Comparison of ENCODE assay signal across 28 mouse cellular contexts in the genomic region with DNA sequence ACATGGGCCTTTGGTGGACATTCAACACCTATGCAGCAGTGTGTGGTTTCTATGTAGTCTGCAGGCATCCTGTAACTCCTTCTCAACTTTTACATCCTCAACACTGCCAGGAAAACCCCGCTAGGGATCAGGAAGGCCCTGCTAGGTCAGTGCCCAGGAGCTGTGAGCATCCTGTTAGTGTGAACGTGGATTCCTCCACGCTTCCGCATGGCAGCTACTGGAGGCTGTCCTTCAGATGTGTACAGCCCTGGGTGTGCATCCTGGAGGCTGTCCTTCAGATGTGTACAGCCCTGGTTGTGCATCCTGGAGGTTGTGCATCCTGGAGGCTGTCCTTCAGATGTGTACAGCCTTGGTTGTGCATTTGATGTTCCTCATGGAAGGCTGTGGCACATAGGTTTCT.
"Had no signal": no experiment of that assay in that cellular context is flagged by ENCODE, and none has a peak within 500 bp of the region (broad histone marks: within the 10 kb centered on the region; RNA-seq: fewer than 3 reads in every experiment).

No protein-coding gene starts in this region.

- H3K9me3 ChIP-seq: embryonic facial prominence, embryonic 10.5 days; embryonic facial prominence, embryonic 12.5 days; embryonic facial prominence, embryonic 13.5 days; embryonic facial prominence, embryonic 15.5 days; forebrain, embryonic 10.5 days; forebrain, embryonic 12.5 days; forebrain, embryonic 13.5 days; forebrain, embryonic 15.5 days had no signal

- H3K9ac ChIP-seq: embryonic facial prominence, embryonic 12.5 days; embryonic facial prominence, embryonic 13.5 days; embryonic facial prominence, embryonic 15.5 days; forebrain, embryonic 12.5 days; forebrain, embryonic 13.5 days; forebrain, embryonic 15.5 days; forebrain, postnatal 0 days had no signal

- H3K4me3 ChIP-seq: embryonic facial prominence, embryonic 10.5 days; embryonic facial prominence, embryonic 12.5 days; embryonic facial prominence, embryonic 13.5 days; embryonic facial prominence, embryonic 15.5 days; erythroblast, embryonic 14.5 days; forebrain, embryonic 10.5 days; forebrain, embryonic 12.5 days; forebrain, embryonic 13.5 days; forebrain, embryonic 15.5 days; gastrocnemius, adult 2 months; heart, adult 2 months had no signal

- H3K4me1 ChIP-seq: forebrain, embryonic 13.5 days; forebrain, embryonic 15.5 days had no signal

- H3K4me2 ChIP-seq: embryonic facial prominence, embryonic 12.5 days; embryonic facial prominence, embryonic 13.5 days; embryonic facial prominence, embryonic 15.5 days; forebrain, embryonic 12.5 days; forebrain, embryonic 13.5 days; forebrain, embryonic 15.5 days had no signal

- H3K27ac ChIP-seq: embryonic facial prominence, embryonic 12.5 days; embryonic facial prominence, embryonic 13.5 days; embryonic facial prominence, embryonic 15.5 days; forebrain, embryonic 10.5 days; forebrain, embryonic 12.5 days; forebrain, embryonic 13.5 days; forebrain, embryonic 15.5 days; gastrocnemius, adult 2 months; heart, adult 2 months had no signal

- ATAC-seq: forebrain, embryonic 13.5 days; forebrain, embryonic 14.5 days; forebrain, embryonic 15.5 days; forebrain, postnatal 0 days had no signal

- H3K36me3 ChIP-seq: embryonic facial prominence, embryonic 10.5 days; embryonic facial prominence, embryonic 12.5 days; embryonic facial prominence, embryonic 13.5 days; embryonic facial prominence, embryonic 15.5 days; forebrain, embryonic 10.5 days; forebrain, embryonic 12.5 days; forebrain, embryonic 15.5 days had no signal

- DNase-seq: cerebellum, adult 2 months; cerebellum, adult 8-10 months; cerebellum, adult 9-10 months; cerebellum, adult 9-11 months; cerebellum, postnatal 10 days; cerebellum, postnatal 14 days; cerebellum, postnatal 25 days; cerebellum, postnatal 36 days; embryo, embryonic 11 days; forebrain, postnatal 0 days; gastrocnemius, adult 2 months; gastrocnemius, postnatal 10 days; gastrocnemius, postnatal 14 days; gastrocnemius, postnatal 25 days; gastrocnemius, postnatal 36 days; heart, adult 11 months; heart, adult 18-20 months; heart, adult 2 months had no signal

- H3K27me3 ChIP-seq: embryonic facial prominence, embryonic 12.5 days; embryonic facial prominence, embryonic 13.5 days; embryonic facial prominence, embryonic 15.5 days; forebrain, embryonic 13.5 days; forebrain, embryonic 15.5 days had no signal
